Comparison of ENCODE assay signal across 25 mouse cellular contexts in genomic region chr11:84113623-84114022, GRCm38 (mm10). TPM values are rescaled to one million over a fixed set of nuclear protein-coding genes. Genes with fewer than 3 reads are reported as not detected.
DNase-seq lines count a peak whose midpoint lies in the region; ATAC-seq and TF ChIP-seq lines count a peak whose summit lies in the region.
"Had no signal": no experiment of that assay in that cellular context is flagged by ENCODE, and none has a peak within 500 bp of the region (broad histone marks: within the 10 kb centered on the region; RNA-seq: fewer than 3 reads in every experiment).

No protein-coding gene starts in this region.

- peak overlapping the region; percentile 6; the same call in 1 of the 2 replicates for H3K27ac ChIP-seq in layer of hippocampus, adult 2 months
- H3K27ac ChIP-seq in hindbrain, postnatal 0 days: no peak overlapping the region
- H3K27ac ChIP-seq: embryonic facial prominence, embryonic 13.5 days; forebrain, embryonic 13.5 days; heart, embryonic 10.5 days; hindbrain, embryonic 13.5 days had no signal

- no peaks in the 10 kb centered on the region for H3K4me1 ChIP-seq in hindbrain, postnatal 0 days (ENCODE audit: insufficient read depth, low read length)
- H3K4me1 ChIP-seq: embryonic facial prominence, embryonic 13.5 days; forebrain, embryonic 13.5 days; heart, embryonic 10.5 days; hindbrain, embryonic 13.5 days had no signal

- no peak for TF ChIP-seq CTCF in layer of hippocampus, adult 2 months (conservative IDR thresholded peaks at IDR 0.05)
- TF ChIP-seq CTCF in hindbrain, postnatal 0 days (IDR thresholded peaks at IDR 0.05; ENCODE audit: low read depth): no peak

- no peak overlapping the region for H3K4me3 ChIP-seq in layer of hippocampus, adult 2 months
- no peak overlapping the region for H3K4me3 ChIP-seq in hindbrain, postnatal 0 days (ENCODE audit: low read length)
- H3K4me3 ChIP-seq: embryonic facial prominence, embryonic 13.5 days; forebrain, embryonic 13.5 days; heart, embryonic 10.5 days; hindbrain, embryonic 13.5 days had no signal

- ATAC-seq in frontal cortex, adult (ENCODE audit: low TSS enrichment): peak; percentile 78
- ATAC-seq in hindbrain, postnatal 0 days: no peak
- ATAC-seq: CD4-positive, CD25-positive, alpha-beta regulatory T cell, adult 4 months; forebrain, embryonic 13.5 days; forebrain, postnatal 0 days had no signal

- 95% methylated on average over 5 of the region's 5 CpGs for WGBS in hindbrain, postnatal 0 days

- no peak for DNase-seq in frontal cortex, postnatal 14 days (ENCODE audit: low spot score in 2 of 2)
- DNase-seq in layer of hippocampus, adult 2 months (ENCODE audit: low spot score in 2 of 2): no peak
- DNase-seq in layer of hippocampus, postnatal 25 days (ENCODE audit: extremely low spot score in 1 of 2, low spot score in 1 of 2): no peak
- DNase-seq in right cerebral cortex, adult 2 months (ENCODE audit: low spot score in 2 of 2): peak; percentile 34 to 37
- DNase-seq in right cerebral cortex, postnatal 14 days: no peak
- DNase-seq in hindbrain, postnatal 0 days (ENCODE audit: low spot score): no peak
- DNase-seq: adrenal gland, postnatal 10 days; B cell, adult 2 months; cerebellum, adult 11-12 months; cerebellum, adult 9-10 months; cerebellum, postnatal 25 days; forebrain, postnatal 0 days; gastrocnemius, postnatal 25 days; heart, postnatal 10 days had no signal

- H3K9me3 ChIP-seq in hindbrain, postnatal 0 days (ENCODE audit: low read length): no peaks in the 10 kb centered on the region
- H3K9me3 ChIP-seq: embryonic facial prominence, embryonic 13.5 days; forebrain, embryonic 13.5 days; G1E; heart, embryonic 10.5 days; hindbrain, embryonic 13.5 days had no signal

- H3K27me3 ChIP-seq in hindbrain, postnatal 0 days (ENCODE audit: insufficient read depth, low read length): no peaks in the 10 kb centered on the region
- H3K27me3 ChIP-seq: embryonic facial prominence, embryonic 13.5 days; forebrain, embryonic 13.5 days; hindbrain, embryonic 13.5 days had no signal

- H3K36me3 ChIP-seq in hindbrain, postnatal 0 days (ENCODE audit: insufficient read depth, low read length): peaks cover 47% of the 10 kb centered on the region

- no peak overlapping the region for H3K4me2 ChIP-seq in hindbrain, postnatal 0 days (ENCODE audit: low read depth, low read length)
- H3K4me2 ChIP-seq: embryonic facial prominence, embryonic 13.5 days; forebrain, embryonic 13.5 days; hindbrain, embryonic 13.5 days had no signal

- no peak overlapping the region for H3K9ac ChIP-seq in hindbrain, postnatal 0 days (replicated peaks; ENCODE audit: low read length)
- H3K9ac ChIP-seq: embryonic facial prominence, embryonic 13.5 days; forebrain, embryonic 13.5 days; forebrain, postnatal 0 days; hindbrain, embryonic 13.5 days had no signal

RNA-seq across cellular contexts. Expression of gene Tada2a, which starts 15.8 kb away (rescaled TPM):
- total RNA-seq in layer of hippocampus, adult 2 months (2021): 10 to 100 TPM; 33.0 to 33.8 TPM
- 10 to 100 TPM; 27.0 to 34.6 TPM for total RNA-seq in layer of hippocampus, postnatal 25 days (2021)
- 13.0 and 15.9 TPM in 2 replicates for total RNA-seq in hindbrain, postnatal 0 days (2014; rRNA removed)
- polyA plus RNA-seq in hindbrain, postnatal 0 days (2015; fragmentation: Nextera tagmentation; extraction: Ambion mirVana): 24.7 and 25.6 TPM in 2 replicates

RNA-seq across cellular contexts. Expression of gene Acaca, which starts 15.8 kb away (rescaled TPM):
- total RNA-seq in layer of hippocampus, adult 2 months (2021): 10 to 100 TPM; 66.7 to 69.6 TPM
- 10 to 100 TPM; 68.5 to 74.3 TPM for total RNA-seq in layer of hippocampus, postnatal 25 days (2021)
- 102 and 127 TPM in 2 replicates for total RNA-seq in hindbrain, postnatal 0 days (2014; rRNA removed)
- 16.4 and 18.2 TPM in 2 replicates for polyA plus RNA-seq in hindbrain, postnatal 0 days (2015; fragmentation: Nextera tagmentation; extraction: Ambion mirVana)

RNA-seq across cellular contexts. Expression of gene Dusp14, which starts 44.6 kb away (rescaled TPM):
- total RNA-seq in layer of hippocampus, adult 2 months (2021): 10 to 100 TPM; 30.9 to 36.3 TPM
- total RNA-seq in layer of hippocampus, postnatal 25 days (2021): 10 to 100 TPM; 31.0 to 35.4 TPM
- total RNA-seq in hindbrain, postnatal 0 days (2014; rRNA removed): 8.8 and 16.1 TPM in 2 replicates
- polyA plus RNA-seq in hindbrain, postnatal 0 days (2015; fragmentation: Nextera tagmentation; extraction: Ambion mirVana): 12.6 and 15.4 TPM in 2 replicates
- total RNA-seq: G1E had no signal
- polyA plus RNA-seq: G1E had no signal

RNA-seq across cellular contexts. Expression of gene Gm11437, which starts 53.7 kb away (rescaled TPM):
- total RNA-seq in layer of hippocampus, adult 2 months (2021): not detected
- total RNA-seq in layer of hippocampus, postnatal 25 days (2021): not detected
- total RNA-seq in hindbrain, postnatal 0 days (2014; rRNA removed): not detected in 2 replicates
- polyA plus RNA-seq in hindbrain, postnatal 0 days (2015; fragmentation: Nextera tagmentation; extraction: Ambion mirVana): not detected in 2 replicates
- total RNA-seq: adrenal gland, postnatal 10 days; adrenal gland, postnatal 4 days; forebrain, postnatal 0 days; G1E; gastrocnemius, postnatal 25 days; heart, adult 18-20 months; heart, postnatal 10 days; hematopoietic stem cell, adult 5-6 weeks had no signal
- polyA plus RNA-seq: CD4-positive, CD25-positive, alpha-beta regulatory T cell, adult 4 months; embryonic facial prominence, embryonic 13.5 days; forebrain, embryonic 13.5 days; forebrain, postnatal 0 days; G1E; heart, embryonic 10.5 days; heart, embryonic 14.5 days had no signal

Comparison
In these comparisons a context has a peak if more than half of its experiments do, and no peak if none do; other contexts are left out.
1. DNase-seq: peak in right cerebral cortex, adult 2 months (2 of 2); none in frontal cortex, postnatal 14 days (0 of 2), layer of hippocampus, adult 2 months (0 of 2), layer of hippocampus, postnatal 25 days (0 of 2), right cerebral cortex, postnatal 14 days (single experiment) and hindbrain, postnatal 0 days (single experiment).